Mouse (Mus musculus) kidney, embryonic 16.5 days (tissue): ENCODE measurements at regions not wholly inside any gene's neighbourhood (a gene's known extent, or its start where the extent isn't known, plus 50 kb on each side); places are given as distances from the start of the nearest gene placed in this dataset.

ENCODE experiments used
- ATAC-seq: fragments of 200-750 bp; cut with Nextera tagmentation; 2 replicates; pipeline ENCODE4 v1.8.0; 2017; ENCODE audit warnings: moderate TSS enrichment; ENCODE audit not compliant: low FRiP score, low TSS enrichment
- H3K27ac ChIP-seq: fragments of 300-500 bp; sonication (generic); 2 replicates; pipeline ENCODE4 v1.5.1; 2014; ENCODE audit warnings: low read length
- H3K27me3 ChIP-seq: fragments of 300-500 bp; sonication (generic); 2 replicates; pipeline ENCODE4 v1.6.1; 2014; ENCODE audit warnings: low read length, control low read depth, mixed read lengths; ENCODE audit not compliant: insufficient read depth
- H3K36me3 ChIP-seq: fragments of 300-500 bp; sonication (generic); 2 replicates; pipeline ENCODE4 v1.6.1; 2014; ENCODE audit warnings: low read length, control low read depth, mixed read lengths; ENCODE audit not compliant: insufficient read depth
- H3K4me1 ChIP-seq: fragments of 300-500 bp; sonication (generic); 2 replicates; pipeline ENCODE4 v1.6.1; 2014; ENCODE audit warnings: low read length, control low read depth, mixed read lengths; ENCODE audit not compliant: insufficient read depth
- H3K4me2 ChIP-seq: fragments of 300-500 bp; sonication (generic); replicated peaks from 2 replicates; pipeline ENCODE4 v1.6.1; 2014; ENCODE audit warnings: low read depth, low read length
- H3K4me3 ChIP-seq: fragments of 300-500 bp; sonication (generic); 2 replicates; pipeline ENCODE4 v1.5.1; 2014; ENCODE audit warnings: mild to moderate bottlenecking, low read length
- H3K9ac ChIP-seq: fragments of 300-500 bp; sonication (generic); replicated peaks from 2 replicates; pipeline ENCODE4 v1.6.1; 2014; ENCODE audit warnings: low read length
- H3K9me3 ChIP-seq: fragments of 300-500 bp; sonication (generic); 2 replicates; pipeline ENCODE4 v1.6.1; 2016; ENCODE audit warnings: low read length, control low read depth
- WGBS: fragments of 180-500 bp; shearing (Covaris S2); extraction: QIAGEN DNeasy Blood & Tissue Kit; methylation state at CpG from one replicate; pipeline ENCODE4 v1.1.7; 2014; 5-methylcytosine and 5-hydroxymethylcytosine counted together

DNA sequence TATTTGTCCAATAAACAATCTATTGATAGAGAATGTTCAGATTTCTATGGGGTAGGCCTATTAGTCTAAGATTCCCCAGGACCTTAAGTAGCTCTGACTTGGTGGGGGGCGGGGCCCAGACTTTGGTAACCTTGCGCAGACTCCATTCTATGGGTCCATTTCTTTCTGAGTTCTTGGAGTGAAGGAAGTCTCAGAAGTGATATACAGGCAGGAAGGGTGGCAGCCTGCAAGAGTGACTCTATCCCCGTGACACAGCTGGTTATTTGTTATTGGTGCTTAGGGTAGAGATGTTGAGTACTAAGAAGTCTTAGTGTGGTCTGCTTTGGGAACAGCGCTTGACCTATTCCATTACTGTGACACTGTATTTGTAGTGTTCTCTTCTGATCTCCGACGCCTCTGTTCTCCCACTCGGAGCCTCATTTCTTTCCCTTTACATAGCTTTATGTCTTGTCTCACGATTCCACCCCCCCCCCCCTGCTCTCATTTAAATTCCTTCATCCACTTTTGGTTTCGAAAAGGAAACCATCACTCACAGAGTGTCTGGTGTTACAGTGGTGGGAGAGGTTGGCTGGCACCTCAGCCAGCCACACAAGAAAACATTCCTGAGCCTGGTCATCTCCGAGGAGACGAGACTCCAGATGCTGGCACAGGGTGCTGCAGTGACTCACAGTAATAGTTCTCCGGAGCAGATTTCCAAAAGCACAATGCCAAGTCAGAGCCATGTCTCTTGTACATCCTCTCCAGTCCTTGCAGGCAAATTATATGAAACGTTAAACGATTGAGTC lies 340.0 kb downstream of the Cog6 start:
- Histone ChIP-seq H3K27ac (no peak overlapping the region), H3K4me3 (no peak overlapping the region), H3K9ac (no peak overlapping the region), H3K4me1 (no peaks in the 10 kb centered on the region), H3K36me3 (no peaks in the 10 kb centered on the region), H3K27me3 (no peaks in the 10 kb centered on the region), H3K9me3 (no peaks in the 10 kb centered on the region), H3K4me2 (no peak overlapping the region)
- WGBS: 84% methylated on average over 14 of the region's 14 CpGs
- no peak for ATAC-seq

- no peaks in the 10 kb centered on the region for H3K36me3 ChIP-seq
- no peaks in the 10 kb centered on the region for H3K4me1 ChIP-seq
- no peak overlapping the region for H3K27ac ChIP-seq
- H3K9ac ChIP-seq: no peak overlapping the region
- H3K4me3 ChIP-seq: no peak overlapping the region
- no peak for ATAC-seq
- WGBS: 96% methylated on average over 8 of the region's 8 CpGs
- no peak overlapping the region for H3K4me2 ChIP-seq
- H3K9me3 ChIP-seq: no peaks in the 10 kb centered on the region
- no peaks in the 10 kb centered on the region for H3K27me3 ChIP-seq
Observed at GRCm38 (mm10) chr3:52670628-52671028, 346.4 kb downstream of the Cog6 start.

GRCm38 (mm10) chr3:52663161-52663602 lies 353.9 kb downstream of the Cog6 start:
- H3K4me2 ChIP-seq: no peak overlapping the region
- no peaks in the 10 kb centered on the region for H3K9me3 ChIP-seq
- no peak overlapping the region for H3K9ac ChIP-seq
- no peaks in the 10 kb centered on the region for H3K27me3 ChIP-seq
- no peaks in the 10 kb centered on the region for H3K4me1 ChIP-seq
- H3K36me3 ChIP-seq: no peaks in the 10 kb centered on the region
- no peak overlapping the region for H3K4me3 ChIP-seq
- no peak for ATAC-seq
- no peak overlapping the region for H3K27ac ChIP-seq
- WGBS: 53% methylated on average over 5 of the region's 5 CpGs

DNA sequence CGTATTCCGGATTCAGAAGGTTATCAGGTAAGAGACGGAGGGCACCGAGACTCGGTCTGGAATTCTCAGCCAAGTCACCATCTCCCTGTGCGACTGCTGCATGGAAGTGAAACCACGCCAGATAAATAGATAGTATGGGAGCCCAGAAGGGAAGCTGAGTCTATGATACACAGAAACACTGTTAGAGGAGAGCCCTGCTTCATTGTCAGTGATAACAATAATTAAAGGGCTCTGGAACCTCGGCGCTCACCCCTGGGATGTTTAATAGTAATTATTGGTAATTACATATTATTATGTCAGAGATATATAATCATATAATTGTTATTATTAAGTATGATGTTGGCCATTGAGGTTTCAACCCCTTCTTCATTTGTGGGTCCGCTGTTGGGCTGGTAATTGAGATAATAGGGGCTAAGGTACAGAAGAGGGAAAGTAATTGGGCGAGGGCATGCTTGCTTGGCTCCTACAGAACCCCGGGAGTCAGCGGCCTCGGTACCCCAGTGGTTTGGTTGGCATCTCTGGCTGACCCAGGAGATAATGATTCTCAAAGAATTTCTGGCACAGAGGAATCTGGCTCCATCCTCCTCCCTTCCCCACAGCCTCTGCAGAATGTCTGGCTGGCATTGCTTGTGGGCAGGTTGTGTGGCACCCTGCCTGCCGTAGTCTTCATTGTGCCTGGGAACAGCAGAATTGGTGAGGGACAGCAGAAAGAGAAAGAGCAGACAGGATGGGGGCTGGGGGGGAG lies 354.7 kb downstream of the Cog6 start:
- no peak for ATAC-seq
- no peak overlapping the region for H3K4me2 ChIP-seq
- WGBS: 92% methylated on average over 15 of the region's 15 CpGs

DNA sequence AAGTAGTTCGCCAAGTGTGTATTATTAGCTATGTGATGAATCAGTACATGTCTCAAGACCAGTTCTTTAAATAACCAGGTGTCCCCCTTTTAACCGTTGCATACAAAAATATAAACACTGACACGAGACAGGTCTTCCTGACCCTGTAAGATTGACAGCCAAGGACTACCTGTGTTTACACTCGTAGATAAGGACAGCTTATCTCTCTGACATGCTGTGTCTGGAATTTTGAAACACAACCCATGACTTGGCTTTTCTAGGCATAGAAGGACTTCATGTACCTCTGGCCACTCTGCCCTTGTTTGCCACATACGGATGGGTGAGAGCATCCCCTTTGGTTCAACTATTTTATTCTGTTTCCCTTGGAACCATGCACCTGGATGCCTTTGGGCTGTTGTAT lies 364.0 kb downstream of the Cog6 start:
- Histone ChIP-seq H3K4me1 (peaks cover 3% of the 10 kb centered on the region; the same call in 1 of the 2 replicates), H3K4me3 (no peak overlapping the region), H3K27me3 (no peaks in the 10 kb centered on the region), H3K4me2 (no peak overlapping the region), H3K9ac (no peak overlapping the region), H3K27ac (no peak overlapping the region), H3K36me3 (no peaks in the 10 kb centered on the region), H3K9me3 (peaks cover 5% of the 10 kb centered on the region)
- no peak for ATAC-seq
- WGBS: 73% methylated on average over 5 of the region's 5 CpGs

More for the DNA sequence above, 354.7 kb downstream of the Cog6 start:
- Histone ChIP-seq H3K4me3 (no peak overlapping the region), H3K9me3 (no peaks in the 10 kb centered on the region), H3K36me3 (no peaks in the 10 kb centered on the region), H3K27ac (no peak overlapping the region), H3K27me3 (no peaks in the 10 kb centered on the region), H3K9ac (no peak overlapping the region), H3K4me1 (no peaks in the 10 kb centered on the region)

- no peak overlapping the region for H3K9ac ChIP-seq
- H3K9me3 ChIP-seq: peaks cover 5% of the 10 kb centered on the region
- peaks cover 3% of the 10 kb centered on the region; the same call in 1 of the 2 replicates for H3K4me1 ChIP-seq
- H3K27me3 ChIP-seq: no peaks in the 10 kb centered on the region
- no peak overlapping the region for H3K27ac ChIP-seq
- no peaks in the 10 kb centered on the region for H3K36me3 ChIP-seq
- WGBS: 59% methylated on average over 2 of the region's 2 CpGs
- no peak for ATAC-seq
- no peak overlapping the region for H3K4me3 ChIP-seq
- H3K4me2 ChIP-seq: no peak overlapping the region
Observed at GRCm38 (mm10) chr3:52652476-52652870, 364.6 kb downstream of the Cog6 start.

- Histone ChIP-seq H3K9me3 (peaks cover 5% of the 10 kb centered on the region), H3K27ac (no peak overlapping the region), H3K9ac (no peak overlapping the region), H3K4me2 (no peak overlapping the region), H3K36me3 (no peaks in the 10 kb centered on the region), H3K4me1 (peaks cover 3% of the 10 kb centered on the region; the same call in 1 of the 2 replicates), H3K4me3 (no peak overlapping the region), H3K27me3 (no peaks in the 10 kb centered on the region)
- no peak for ATAC-seq
- WGBS: 61% methylated on average over 7 of the region's 7 CpGs
Observed at GRCm38 (mm10) chr3:52651862-52652475, 365.1 kb downstream of the Cog6 start.

- H3K4me2 ChIP-seq: no peak overlapping the region
- H3K27me3 ChIP-seq: no peaks in the 10 kb centered on the region
- no peak for ATAC-seq
- H3K4me1 ChIP-seq: peaks cover 3% of the 10 kb centered on the region; the same call in 1 of the 2 replicates
- WGBS: 93% methylated on average over 3 of the region's 3 CpGs
- no peaks in the 10 kb centered on the region for H3K9me3 ChIP-seq
- H3K36me3 ChIP-seq: no peaks in the 10 kb centered on the region
- no peak overlapping the region for H3K9ac ChIP-seq
- H3K4me3 ChIP-seq: no peak overlapping the region
- no peak overlapping the region for H3K27ac ChIP-seq
Observed at GRCm38 (mm10) chr3:52650071-52650470, 367.0 kb downstream of the Cog6 start.

- Histone ChIP-seq H3K27ac (no peak overlapping the region), H3K4me1 (peaks cover 13% of the 10 kb centered on the region), H3K4me3 (no peak overlapping the region), H3K9ac (no peak overlapping the region), H3K36me3 (no peaks in the 10 kb centered on the region), H3K27me3 (no peaks in the 10 kb centered on the region), H3K4me2 (no peak overlapping the region), H3K9me3 (no peaks in the 10 kb centered on the region)
- ATAC-seq: no peak
- WGBS: 68% methylated on average over 4 of the region's 4 CpGs
Observed at GRCm38 (mm10) chr3:52648836-52649500, 368.1 kb downstream of the Cog6 start.
